Mouse (Mus musculus) neural tube, embryonic 14.5 days (tissue): ENCODE data around the gene Grip1. TPM values are rescaled to one million over a fixed set of nuclear protein-coding genes. Genes with fewer than 3 reads are reported as not detected.

Experiments
- ATAC-seq: fragments of 200-750 bp; cut with Nextera tagmentation; 2 replicates; pipeline ENCODE4 v1.8.0; 2017; ENCODE audit warnings: low read depth, mild to moderate bottlenecking, moderate TSS enrichment, moderate library complexity
- H3K27ac ChIP-seq: fragments of 300-500 bp; sonication (generic); 2 replicates; pipeline ENCODE4 v1.5.1; 2014; ENCODE audit warnings: low read depth, mild to moderate bottlenecking, control low read depth, low read length, moderate library complexity, mixed read lengths
- H3K27me3 ChIP-seq: fragments of 300-500 bp; sonication (generic); 2 replicates; pipeline ENCODE4 v1.6.1; 2014; ENCODE audit warnings: low read length; ENCODE audit not compliant: control insufficient read depth, insufficient read depth
- H3K36me3 ChIP-seq: fragments of 300-500 bp; sonication (generic); 2 replicates; pipeline ENCODE4 v1.6.1; 2014; ENCODE audit warnings: low read length, mixed read lengths; ENCODE audit not compliant: control insufficient read depth, insufficient read depth
- H3K4me1 ChIP-seq: fragments of 300-500 bp; sonication (generic); 2 replicates; pipeline ENCODE4 v1.6.1; 2014; ENCODE audit warnings: low read length; ENCODE audit not compliant: control insufficient read depth, insufficient read depth
- H3K4me2 ChIP-seq: fragments of 300-500 bp; sonication (generic); 2 replicates; pipeline ENCODE4 v1.6.1; 2014; ENCODE audit warnings: mild to moderate bottlenecking, low read depth, low read length, control low read depth
- H3K4me3 ChIP-seq: fragments of 300-500 bp; sonication (generic); 2 replicates; pipeline ENCODE4 v1.5.1; 2014; ENCODE audit warnings: low read depth, low read length, control low read depth, mixed read lengths
- H3K9ac ChIP-seq: fragments of 300-500 bp; sonication (generic); replicated peaks from 2 replicates; pipeline ENCODE4 v1.6.1; 2014; ENCODE audit warnings: low read depth, mild to moderate bottlenecking, control low read depth, low read length, mixed read lengths
- H3K9me3 ChIP-seq: fragments of 300-500 bp; sonication (generic); 2 replicates; pipeline ENCODE4 v1.6.1; 2016; ENCODE audit warnings: low read length; ENCODE audit not compliant: control insufficient read depth
- WGBS: fragments of 180-500 bp; shearing (Covaris S2); extraction: QIAGEN DNeasy Blood & Tissue Kit; methylation state at CpG from one replicate; pipeline ENCODE4 v1.1.7; 2014; 5-methylcytosine and 5-hydroxymethylcytosine counted together
- polyA plus RNA-seq: library from polyadenylated mRNA; unstranded; fragments of >200 nt; fragmentation: Nextera tagmentation; extraction: Ambion mirVana; gene quantifications from 2 replicates; pipeline ENCODE4 v1.2.1, GENCODE M21; 2014

The Grip1 gene
- polyA plus RNA-seq, 1 experiment from 2014 or later: 27.0 TPM

DNA sequence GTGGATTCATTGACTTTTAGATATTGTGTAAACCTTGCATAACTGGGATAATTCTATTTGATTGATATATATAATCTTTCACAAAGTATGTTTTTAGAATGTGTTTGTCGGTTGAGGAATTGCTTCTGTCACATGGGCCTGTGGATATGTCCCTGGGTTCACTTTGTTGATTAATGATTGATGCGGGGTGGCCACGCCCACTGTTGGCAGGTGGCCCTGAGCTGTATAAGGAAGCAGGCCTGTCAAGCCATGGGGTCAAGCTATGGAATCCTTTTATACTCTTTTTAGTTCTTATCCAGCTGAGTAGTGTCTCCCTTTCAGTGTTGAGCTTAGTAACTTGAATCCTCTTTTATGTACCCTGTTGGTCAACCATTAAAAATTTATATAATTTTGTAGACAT lies 72.1 kb downstream of the Grip1 start:
- Histone ChIP-seq H3K4me1 (peaks cover 3% of the 10 kb centered on the region; the same call in 1 of the 2 replicates), H3K9ac (no peak overlapping the region), H3K4me3 (no peak overlapping the region), H3K9me3 (no peaks in the 10 kb centered on the region), H3K4me2 (no peak overlapping the region), H3K27ac (no peak overlapping the region), H3K36me3 (no peaks in the 10 kb centered on the region), H3K27me3 (no peaks in the 10 kb centered on the region)
- ATAC-seq: no peak
- WGBS: 76% methylated on average over 3 of the region's 3 CpGs

DNA sequence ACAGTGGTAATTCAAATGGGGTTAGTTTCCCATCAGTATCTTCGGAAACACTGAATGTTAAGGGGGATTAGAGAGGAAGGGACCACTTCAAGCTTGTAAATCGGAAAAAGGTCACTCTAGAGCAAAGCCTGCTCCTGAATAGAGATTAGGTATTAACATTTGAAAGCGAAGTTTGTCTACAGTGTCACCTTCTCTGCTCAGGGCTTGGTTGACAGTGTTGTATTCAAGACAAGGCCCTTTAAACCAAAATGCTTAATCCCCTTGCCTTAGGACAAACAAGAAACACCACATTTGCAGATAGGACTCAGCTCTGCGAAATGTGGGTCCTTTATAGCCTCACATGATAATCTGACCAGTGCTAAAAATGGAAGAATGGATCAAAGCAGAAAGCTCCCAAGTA lies 81.2 kb downstream of the Grip1 start:
- no peaks in the 10 kb centered on the region for H3K4me1 ChIP-seq

DNA sequence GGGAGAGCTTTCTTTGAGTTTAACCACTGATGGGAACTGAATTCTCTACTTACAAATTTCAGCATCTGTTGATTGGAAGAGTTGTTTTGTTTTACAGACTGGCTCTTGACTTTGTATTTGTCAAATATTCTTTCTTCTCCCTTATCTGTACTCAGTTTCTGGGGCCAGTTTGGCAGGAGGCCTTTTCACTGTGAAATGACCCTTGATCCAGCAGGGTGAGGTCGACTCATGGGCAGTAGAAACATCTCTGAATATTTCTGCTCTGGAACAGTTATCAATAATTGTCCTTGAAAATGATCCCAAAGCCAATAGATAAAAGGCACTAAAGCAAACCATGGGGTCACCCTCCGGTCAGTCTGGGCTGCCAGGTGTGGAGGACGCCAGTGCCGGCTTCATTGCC lies 88.0 kb downstream of the Grip1 start:
- H3K36me3 ChIP-seq: no peaks in the 10 kb centered on the region
- H3K27me3 ChIP-seq: no peaks in the 10 kb centered on the region
- no peak overlapping the region for H3K4me3 ChIP-seq
- no peaks in the 10 kb centered on the region for H3K9me3 ChIP-seq
- no peak overlapping the region for H3K9ac ChIP-seq
- H3K4me1 ChIP-seq: no peaks in the 10 kb centered on the region
- no peak for ATAC-seq
- no peak overlapping the region for H3K4me2 ChIP-seq
- WGBS: 95% methylated on average over 4 of the region's 4 CpGs
- no peak overlapping the region for H3K27ac ChIP-seq

More for the DNA sequence above, 81.2 kb downstream of the Grip1 start:
- H3K9me3 ChIP-seq: no peaks in the 10 kb centered on the region
- no peak for ATAC-seq
- H3K27ac ChIP-seq: no peak overlapping the region
- 75% methylated on average over 4 of the region's 4 CpGs for WGBS
- H3K27me3 ChIP-seq: no peaks in the 10 kb centered on the region
- no peak overlapping the region for H3K4me2 ChIP-seq
- no peaks in the 10 kb centered on the region for H3K36me3 ChIP-seq
- no peak overlapping the region for H3K4me3 ChIP-seq
- no peak overlapping the region for H3K9ac ChIP-seq

DNA sequence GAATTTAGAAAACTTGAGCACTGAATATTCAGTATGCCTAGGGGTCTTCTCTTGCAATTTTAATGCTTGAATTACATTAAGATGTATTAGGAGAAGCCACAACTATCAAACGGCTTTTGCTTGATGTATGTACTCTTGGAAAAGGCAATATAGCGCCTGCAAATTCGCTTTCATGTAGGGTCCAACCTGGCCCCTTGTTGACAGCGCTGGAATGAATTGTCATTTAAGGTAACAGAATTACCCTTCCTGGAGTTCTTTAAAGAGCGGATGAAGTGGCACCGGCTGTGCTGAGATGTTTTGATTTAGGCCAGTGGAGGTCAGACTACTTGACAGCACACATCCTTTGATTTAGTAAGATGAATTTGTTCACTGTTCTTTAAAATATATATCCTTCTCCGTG lies 90.1 kb downstream of the Grip1 start:
- H3K4me3 ChIP-seq: no peak overlapping the region
- no peaks in the 10 kb centered on the region for H3K27me3 ChIP-seq
- H3K27ac ChIP-seq: no peak overlapping the region
- H3K36me3 ChIP-seq: no peaks in the 10 kb centered on the region
- WGBS: 56% methylated on average over 7 of the region's 7 CpGs
- H3K9ac ChIP-seq: no peak overlapping the region
- no peak for ATAC-seq
- H3K4me2 ChIP-seq: no peak overlapping the region
- H3K4me1 ChIP-seq: no peaks in the 10 kb centered on the region
- no peaks in the 10 kb centered on the region for H3K9me3 ChIP-seq

DNA sequence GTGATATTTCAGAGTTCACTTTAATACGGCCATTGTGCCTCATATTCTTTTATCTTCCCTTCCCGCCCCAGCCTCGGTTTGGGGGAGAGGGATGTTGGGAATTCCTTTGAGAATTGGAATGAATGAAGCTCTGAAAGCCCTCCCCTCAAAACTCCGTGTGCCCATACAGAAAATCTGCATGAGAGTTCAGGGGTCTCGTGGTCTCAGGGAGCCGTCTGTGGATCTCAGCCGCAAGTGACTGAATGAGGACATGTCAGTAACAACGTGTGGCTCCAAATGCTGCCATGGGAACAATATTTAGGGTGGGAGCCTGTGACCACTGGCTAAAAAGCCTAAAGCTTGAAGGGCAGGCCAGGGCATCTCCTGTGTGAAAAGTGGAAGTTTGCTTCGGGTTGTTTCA lies 91.1 kb downstream of the Grip1 start:
- no peak overlapping the region for H3K4me2 ChIP-seq
- H3K36me3 ChIP-seq: no peaks in the 10 kb centered on the region
- H3K9ac ChIP-seq: no peak overlapping the region
- H3K4me3 ChIP-seq: no peak overlapping the region
- no peak overlapping the region for H3K27ac ChIP-seq
- no peak for ATAC-seq
- H3K9me3 ChIP-seq: no peaks in the 10 kb centered on the region
- no peaks in the 10 kb centered on the region for H3K4me1 ChIP-seq
- WGBS: 41% methylated on average over 9 of the region's 9 CpGs
- no peaks in the 10 kb centered on the region for H3K27me3 ChIP-seq

DNA sequence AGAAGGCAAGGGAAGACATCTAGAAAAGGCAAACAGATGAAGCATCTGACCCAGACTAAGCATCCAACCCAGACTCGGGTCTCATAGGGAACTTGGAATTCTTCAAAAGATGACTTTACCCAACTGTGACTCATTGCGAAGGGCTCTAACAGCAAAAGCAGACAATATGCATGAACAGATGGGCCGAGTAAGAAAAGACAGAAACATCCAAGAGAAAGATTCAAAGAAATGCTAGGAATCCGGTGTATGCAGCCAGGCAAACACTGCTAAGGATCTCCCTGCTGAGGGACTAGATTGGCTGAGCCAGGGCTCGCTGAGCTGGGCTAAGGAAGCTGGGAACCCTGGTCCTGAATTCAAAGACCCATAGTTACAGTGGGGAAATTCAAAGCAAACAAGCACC lies 94.2 kb downstream of the Grip1 start:
- Histone ChIP-seq H3K36me3 (no peaks in the 10 kb centered on the region), H3K9ac (no peak overlapping the region), H3K27me3 (no peaks in the 10 kb centered on the region), H3K4me2 (no peak overlapping the region), H3K9me3 (no peaks in the 10 kb centered on the region), H3K4me3 (no peak overlapping the region), H3K4me1 (no peaks in the 10 kb centered on the region), H3K27ac (no peak overlapping the region)
- no peak for ATAC-seq
- WGBS: 94% methylated on average over 5 of the region's 5 CpGs

DNA sequence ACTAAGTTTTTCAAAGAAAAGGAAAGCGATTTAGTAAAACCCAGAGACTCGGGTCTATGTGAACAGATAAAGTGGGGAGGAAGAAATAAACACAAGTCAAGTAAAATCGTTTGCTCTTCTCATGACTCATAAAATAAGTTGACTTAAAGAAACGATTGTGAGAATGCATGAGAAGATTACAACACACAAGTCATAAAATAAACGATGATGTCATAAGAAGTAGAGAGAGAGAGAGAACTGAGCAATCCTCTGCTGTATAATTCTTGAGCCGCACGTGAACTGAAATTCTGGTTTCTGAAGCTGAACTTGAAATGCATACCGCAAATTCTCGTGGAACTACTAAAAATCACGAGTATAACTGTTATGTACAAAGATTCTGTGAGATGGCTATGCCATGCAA lies 95.1 kb downstream of the Grip1 start:
- Histone ChIP-seq H3K27ac (no peak overlapping the region), H3K4me3 (no peak overlapping the region), H3K36me3 (no peaks in the 10 kb centered on the region), H3K4me1 (no peaks in the 10 kb centered on the region), H3K9ac (no peak overlapping the region), H3K4me2 (no peak overlapping the region), H3K9me3 (no peaks in the 10 kb centered on the region), H3K27me3 (no peaks in the 10 kb centered on the region)
- ATAC-seq: no peak
- WGBS: 93% methylated on average over 10 of the region's 10 CpGs

DNA sequence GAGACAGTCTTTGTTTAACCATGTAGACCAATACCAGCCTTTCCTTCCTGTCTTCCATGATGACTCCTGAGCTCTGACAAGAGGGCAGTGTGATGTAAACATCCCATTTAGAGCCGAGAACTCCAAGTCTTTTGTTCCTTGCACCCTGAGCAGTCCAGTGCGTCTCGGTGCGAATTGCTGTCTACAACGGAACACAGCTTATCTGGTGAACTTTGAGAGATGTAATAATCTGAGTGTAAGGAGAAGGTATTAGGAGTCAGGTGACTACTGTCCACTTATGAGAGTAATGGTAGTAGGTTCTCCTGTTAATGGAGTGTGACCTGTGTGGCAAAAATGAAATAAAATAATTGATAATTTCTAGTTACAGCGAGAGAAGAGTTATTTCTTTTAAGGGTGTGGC lies 97.0 kb downstream of the Grip1 start:
- no peak overlapping the region for H3K4me2 ChIP-seq
- no peak overlapping the region for H3K4me3 ChIP-seq
- ATAC-seq: no peak
- H3K27me3 ChIP-seq: no peaks in the 10 kb centered on the region
- no peak overlapping the region for H3K27ac ChIP-seq
- no peaks in the 10 kb centered on the region for H3K36me3 ChIP-seq
- H3K9me3 ChIP-seq: no peaks in the 10 kb centered on the region
- H3K9ac ChIP-seq: no peak overlapping the region
- no peaks in the 10 kb centered on the region for H3K4me1 ChIP-seq
- 91% methylated on average over 6 of the region's 6 CpGs for WGBS

DNA sequence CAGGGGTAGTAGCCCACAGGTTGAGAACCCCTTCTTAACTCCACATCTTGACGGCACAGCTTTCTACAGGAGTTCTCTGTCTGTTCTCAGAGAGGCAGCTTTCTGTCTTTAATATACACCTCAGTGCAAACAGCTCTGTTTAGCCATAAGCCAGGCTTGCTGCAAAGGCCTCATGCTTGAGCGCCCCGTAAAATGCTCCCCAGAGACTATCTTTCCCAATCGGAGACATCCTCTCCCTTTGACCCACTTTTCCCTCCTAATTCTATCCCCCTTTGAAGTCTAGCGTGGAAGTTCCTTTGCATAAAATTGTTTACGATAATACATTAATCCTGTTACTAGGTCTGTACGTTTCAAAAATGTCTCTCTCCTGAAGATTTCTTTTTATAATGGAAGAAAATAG lies 102.7 kb downstream of the Grip1 start:
- Histone ChIP-seq H3K27me3 (no peaks in the 10 kb centered on the region), H3K9me3 (no peaks in the 10 kb centered on the region), H3K36me3 (no peaks in the 10 kb centered on the region), H3K4me2 (no peak overlapping the region), H3K27ac (no peak overlapping the region), H3K4me3 (no peak overlapping the region), H3K4me1 (peaks cover 4% of the 10 kb centered on the region; the same call in 1 of the 2 replicates), H3K9ac (no peak overlapping the region)
- 63% methylated on average over 7 of the region's 7 CpGs for WGBS
- ATAC-seq: no peak

DNA sequence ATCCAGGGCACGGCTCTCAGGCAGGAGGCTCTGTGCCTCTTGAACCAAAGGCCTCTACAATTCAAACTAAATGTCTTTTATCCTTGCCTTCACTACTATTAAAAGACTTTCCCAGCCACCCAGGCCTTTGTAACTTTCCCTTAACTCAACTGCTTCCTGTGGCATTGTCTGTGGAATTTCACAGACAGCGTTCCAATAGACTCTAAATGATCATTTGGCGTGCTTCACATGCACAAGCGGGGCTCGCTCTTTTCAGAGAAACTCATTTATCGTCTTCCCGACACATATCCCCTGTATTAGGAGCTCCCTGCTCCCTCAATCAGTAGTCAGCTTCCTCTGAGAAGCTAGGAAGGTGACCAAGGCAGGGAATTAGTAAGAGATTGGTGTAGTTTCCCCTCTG lies 104.8 kb downstream of the Grip1 start:
- no peak overlapping the region for H3K27ac ChIP-seq
- no peaks in the 10 kb centered on the region for H3K36me3 ChIP-seq
- no peak overlapping the region for H3K4me3 ChIP-seq
- WGBS: 44% methylated on average over 7 of the region's 7 CpGs
- ATAC-seq: no peak
- no peaks in the 10 kb centered on the region for H3K27me3 ChIP-seq
- H3K4me2 ChIP-seq: no peak overlapping the region
- no peak overlapping the region for H3K9ac ChIP-seq
- peaks cover 4% of the 10 kb centered on the region; the same call in 1 of the 2 replicates for H3K4me1 ChIP-seq
- H3K9me3 ChIP-seq: no peaks in the 10 kb centered on the region
